Mouse (Mus musculus): ENCODE measurements around the gene Sik2. TPM values are rescaled to one million over a fixed set of nuclear protein-coding genes. Genes with fewer than 3 reads are reported as not detected.

Gene Sik2
- total and polyA plus RNA-seq, 2 experiments from 2014 or later = 14.4 to 24.4 TPM

DNA sequence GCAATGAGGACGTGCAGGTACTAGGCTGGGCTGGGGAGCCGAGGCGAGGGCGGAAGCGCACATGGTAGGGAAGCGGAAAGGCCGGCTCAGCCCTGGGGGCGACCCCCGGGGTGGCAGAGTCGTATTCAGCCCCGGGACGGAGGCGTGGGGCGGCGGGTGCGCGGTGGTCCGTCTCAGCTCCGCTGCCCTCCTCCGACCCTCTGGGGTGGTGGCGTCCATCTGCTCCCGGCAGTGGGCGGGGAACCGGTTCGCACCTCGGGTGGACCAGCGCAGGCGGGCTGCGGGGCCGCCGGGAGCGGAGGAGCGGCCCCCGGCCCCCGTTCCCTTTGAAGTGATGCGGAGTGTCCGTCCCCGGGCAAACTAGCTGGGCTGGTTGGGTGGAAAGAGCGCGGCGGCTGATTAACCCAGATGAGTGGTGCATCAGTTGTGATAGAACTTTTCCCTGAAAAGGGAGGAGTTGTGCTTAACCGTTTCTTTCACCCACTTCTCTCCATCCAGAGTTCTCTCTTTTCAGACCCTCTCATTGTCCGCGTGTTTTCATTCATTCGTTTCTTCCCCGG is 151.7 kb downstream of the Sik2 start:
- peak overlapping the region; percentile 74 for H3K9ac ChIP-seq (replicated peaks; ENCODE audit: low read length, poor library complexity, severe bottlenecking)
- no peak for DNase-seq (ENCODE audit: low spot score)
- H3K27me3 ChIP-seq (ENCODE audit: insufficient read depth, low read length) = no peaks in the 10 kb centered on the region
- H3K36me3 ChIP-seq (ENCODE audit: insufficient read depth, low read length) = peaks cover 18% of the 10 kb centered on the region
- WGBS = 0% methylated on average over 43 of the region's 46 CpGs
- H3K4me3 ChIP-seq (ENCODE audit: low read depth, low read length) = peak overlapping the region; percentile 81
- TF ChIP-seq CTCF (IDR thresholded peaks at IDR 0.05) = no peak
- H3K9me3 ChIP-seq (ENCODE audit: low read length) = no peaks in the 10 kb centered on the region
- ATAC-seq (ENCODE audit: low FRiP score) = no peak; the same call in 1 of the 2 replicates
- peak overlapping the region; percentile 93 for H3K4me2 ChIP-seq (ENCODE audit: low read depth, low read length, poor library complexity, severe bottlenecking)
- 0 out of 2 replicates have a peak, but pooled peaks cover 2% of the 10 kb centered on the region for H3K4me1 ChIP-seq (ENCODE audit: insufficient read depth, low read length)
- no peak overlapping the region for H3K27ac ChIP-seq (ENCODE audit: low read depth, low read length)

DNA sequence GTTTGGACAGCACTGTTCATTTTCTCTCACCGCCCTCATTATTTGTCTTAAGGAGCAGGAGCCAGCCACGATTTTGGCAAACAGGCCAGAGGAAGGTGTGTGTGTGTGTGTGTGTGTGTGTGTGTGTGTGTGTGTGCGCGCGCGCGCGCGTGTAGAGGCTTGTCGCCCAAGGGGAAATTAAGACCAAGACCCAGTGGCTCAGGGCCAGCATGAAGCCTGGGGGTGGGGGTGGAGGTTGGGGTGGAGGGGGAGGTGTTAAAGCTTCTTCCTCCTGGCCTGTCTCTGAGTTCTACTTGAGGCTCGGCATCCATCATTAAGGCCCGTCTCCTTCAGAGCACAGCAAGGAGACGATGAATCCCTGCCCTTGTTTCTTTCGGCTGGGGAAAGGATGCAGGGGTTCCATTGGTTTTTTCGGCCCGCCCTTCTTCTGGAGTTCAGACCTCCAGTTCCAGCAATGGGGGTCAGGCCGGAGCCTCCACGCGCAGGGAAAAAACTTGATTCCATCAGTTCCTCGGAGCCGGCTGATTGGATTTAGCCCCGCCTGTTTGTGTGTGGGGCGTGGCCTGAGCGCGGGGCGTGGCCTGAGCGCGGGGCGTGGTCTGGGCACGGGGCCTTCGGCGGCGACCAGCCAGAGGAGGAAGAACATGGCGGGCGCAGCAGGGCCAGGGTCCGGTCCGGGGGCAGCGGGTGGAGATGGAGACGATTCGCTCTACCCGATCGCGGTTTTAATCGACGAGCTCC is 152.4 kb downstream of the Sik2 start:
- H3K27ac ChIP-seq (ENCODE audit: low read depth, low read length) = peak overlapping the region; percentile 73
- peak overlapping the region; percentile 81 for H3K4me3 ChIP-seq (ENCODE audit: low read depth, low read length)
- H3K4me1 ChIP-seq (ENCODE audit: insufficient read depth, low read length) = 0 out of 2 replicates have a peak, but pooled peaks cover 2% of the 10 kb centered on the region
- H3K4me2 ChIP-seq (ENCODE audit: low read depth, low read length, poor library complexity, severe bottlenecking) = peak overlapping the region; percentile 93
- ATAC-seq (ENCODE audit: low FRiP score) (peak; percentile 91), DNase-seq (ENCODE audit: low spot score) (peak; percentile 81)
- H3K27me3 ChIP-seq (ENCODE audit: insufficient read depth, low read length) = no peaks in the 10 kb centered on the region
- peaks cover 11% of the 10 kb centered on the region for H3K36me3 ChIP-seq (ENCODE audit: insufficient read depth, low read length)
- WGBS = under 1% methylated on average over 45 of the region's 45 CpGs
- H3K9me3 ChIP-seq (ENCODE audit: low read length) = no peaks in the 10 kb centered on the region
- peak overlapping the region; percentile 74 for H3K9ac ChIP-seq (replicated peaks; ENCODE audit: low read length, poor library complexity, severe bottlenecking)
- no peak for TF ChIP-seq CTCF (IDR thresholded peaks at IDR 0.05)

DNA sequence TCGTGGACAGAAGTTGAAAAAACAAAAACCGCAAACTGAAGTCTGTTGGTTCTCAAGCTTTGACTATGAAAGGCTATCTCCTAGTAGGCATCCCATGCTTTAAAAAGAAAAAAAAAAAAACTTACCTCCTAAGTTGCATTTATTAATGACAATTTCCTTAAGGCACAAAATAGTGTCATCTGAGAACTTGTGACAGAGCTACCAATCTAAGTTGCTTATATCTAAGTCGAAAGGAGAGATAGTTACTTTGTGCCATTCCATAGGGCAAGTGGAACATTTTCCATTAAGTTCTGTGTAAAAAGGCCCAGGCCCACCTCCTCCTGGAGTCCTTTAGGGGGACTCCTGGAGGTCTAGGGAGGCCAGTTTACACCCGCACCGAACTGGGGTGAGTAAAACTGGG is 153.1 kb downstream of the Sik2 start:
- H3K27me3 ChIP-seq (ENCODE audit: insufficient read depth, low read length) = no peaks in the 10 kb centered on the region
- no peak overlapping the region for H3K9ac ChIP-seq (replicated peaks; ENCODE audit: low read length, poor library complexity, severe bottlenecking)
- 0 out of 2 replicates have a peak, but pooled peaks cover 2% of the 10 kb centered on the region for H3K4me1 ChIP-seq (ENCODE audit: insufficient read depth, low read length)
- peaks cover 5% of the 10 kb centered on the region; the same call in 1 of the 2 replicates for H3K36me3 ChIP-seq (ENCODE audit: insufficient read depth, low read length)
- no peak for ATAC-seq (ENCODE audit: low FRiP score)
- H3K9me3 ChIP-seq (ENCODE audit: low read length) = no peaks in the 10 kb centered on the region
- DNase-seq (ENCODE audit: low spot score) = no peak
- peak overlapping the region; percentile 73; the same call in 1 of the 2 replicates for H3K27ac ChIP-seq (ENCODE audit: low read depth, low read length)
- H3K4me2 ChIP-seq (ENCODE audit: low read depth, low read length, poor library complexity, severe bottlenecking) = peak overlapping the region; percentile 93
- peak overlapping the region; percentile 81 for H3K4me3 ChIP-seq (ENCODE audit: low read depth, low read length)
- TF ChIP-seq CTCF (IDR thresholded peaks at IDR 0.05) = no peak
- 75% methylated on average over 5 of the region's 5 CpGs for WGBS

DNA sequence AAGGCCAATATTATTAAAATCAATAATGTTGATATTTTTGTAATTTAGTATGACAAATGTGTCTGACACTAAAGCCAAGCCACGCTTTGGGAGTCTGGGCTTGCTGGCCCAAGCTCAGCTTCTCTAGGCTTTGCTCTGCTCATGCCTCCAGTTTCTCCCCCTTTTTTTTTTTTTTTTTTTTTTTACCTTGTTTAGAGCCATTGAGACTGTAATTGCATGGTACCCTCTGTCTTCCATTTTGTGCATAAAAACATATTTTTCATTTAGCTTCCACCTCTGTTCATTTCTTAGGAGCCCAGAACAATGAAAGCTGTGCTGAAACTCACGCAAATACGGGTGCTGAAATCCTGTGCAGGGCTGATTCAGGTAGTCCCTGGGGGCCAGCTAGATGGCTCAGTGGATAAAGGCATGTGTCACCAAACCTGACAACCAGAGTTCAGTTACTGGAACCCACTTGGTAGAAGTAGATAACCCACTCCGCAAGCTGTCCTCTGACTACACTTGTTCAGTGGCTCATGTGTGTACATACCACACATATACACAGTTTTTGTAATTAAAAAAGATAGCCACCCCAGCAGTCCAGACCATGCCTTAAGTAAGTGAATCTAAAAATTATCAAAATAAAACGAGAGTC is 153.6 kb downstream of the Sik2 start:
- H3K36me3 ChIP-seq (ENCODE audit: insufficient read depth, low read length) = 0 out of 2 replicates have a peak, but pooled peaks cover 4% of the 10 kb centered on the region
- WGBS = 92% methylated on average over 5 of the region's 5 CpGs
- no peak for TF ChIP-seq CTCF (IDR thresholded peaks at IDR 0.05)
- no peaks in the 10 kb centered on the region for H3K27me3 ChIP-seq (ENCODE audit: insufficient read depth, low read length)
- ATAC-seq (ENCODE audit: low FRiP score) = no peak
- 0 out of 2 replicates have a peak, but pooled peaks cover 2% of the 10 kb centered on the region for H3K4me1 ChIP-seq (ENCODE audit: insufficient read depth, low read length)
- DNase-seq (ENCODE audit: low spot score) = no peak
- H3K9ac ChIP-seq (replicated peaks; ENCODE audit: low read length, poor library complexity, severe bottlenecking) = no peak overlapping the region
- H3K4me2 ChIP-seq (ENCODE audit: low read depth, low read length, poor library complexity, severe bottlenecking) = no peak overlapping the region
- H3K4me3 ChIP-seq (ENCODE audit: low read depth, low read length) = no peak overlapping the region
- H3K9me3 ChIP-seq (ENCODE audit: low read length) = no peaks in the 10 kb centered on the region
- no peak overlapping the region for H3K27ac ChIP-seq (ENCODE audit: low read depth, low read length)

DNA sequence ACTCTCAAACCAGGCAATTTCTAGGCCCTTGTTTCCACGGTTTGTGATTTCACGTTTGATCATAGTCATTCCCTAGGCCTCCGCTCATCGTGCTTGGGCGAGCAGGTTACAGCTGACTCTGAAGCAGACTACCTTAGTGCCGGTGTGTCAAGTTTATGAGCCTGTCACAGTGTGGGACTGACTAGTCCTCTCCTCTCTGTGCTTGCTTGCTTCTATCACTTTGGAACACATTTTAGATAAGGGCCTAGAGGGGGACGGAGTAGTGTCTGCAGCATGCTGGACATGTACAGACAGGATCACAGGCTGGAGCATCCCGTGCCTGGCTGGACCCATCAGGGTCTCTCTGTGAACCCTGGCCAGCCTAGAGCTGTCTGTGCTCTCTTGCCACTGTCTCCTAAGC is 154.5 kb downstream of the Sik2 start:
- no peak for TF ChIP-seq CTCF (IDR thresholded peaks at IDR 0.05)
- Histone ChIP-seq H3K36me3 (ENCODE audit: insufficient read depth, low read length) (no peaks in the 10 kb centered on the region), H3K27me3 (ENCODE audit: insufficient read depth, low read length) (no peaks in the 10 kb centered on the region), H3K9me3 (ENCODE audit: low read length) (no peaks in the 10 kb centered on the region), H3K4me1 (ENCODE audit: insufficient read depth, low read length) (0 out of 2 replicates have a peak, but pooled peaks cover 2% of the 10 kb centered on the region), H3K4me3 (ENCODE audit: low read depth, low read length) (no peak overlapping the region), H3K9ac (replicated peaks; ENCODE audit: low read length, poor library complexity, severe bottlenecking) (no peak overlapping the region), H3K27ac (ENCODE audit: low read depth, low read length) (no peak overlapping the region), H3K4me2 (ENCODE audit: low read depth, low read length, poor library complexity, severe bottlenecking) (no peak overlapping the region)
- ATAC-seq (ENCODE audit: low FRiP score) = no peak
- WGBS = 71% methylated on average over 8 of the region's 8 CpGs
- no peak for DNase-seq (ENCODE audit: low spot score)
